Mouse (Mus musculus) inflammation-experienced regulatory T-cells, adult 16 weeks (primary cell): ENCODE data around the gene Ddx49. TPM values are rescaled to one million over a fixed set of nuclear protein-coding genes. Genes with fewer than 3 reads are reported as not detected.

Source experiments
- polyA plus RNA-seq: library from polyadenylated mRNA; unstranded; fragments of 100-300 nt; shearing (Covaris generic); gene quantifications from one replicate; pipeline ENCODE4 v1.2.1, GENCODE M21; 2017

Ddx49 gene
- polyA plus RNA-seq, result 59.3 TPM

GRCm38 (mm10) chr8:70302358-70302890 lies at the start of gene Ddx49, which contains the start of gene Cope:
Gene Ddx49, minus strand, starts transcription at chr8:70302489.
Gene Cope, plus strand, starts transcription at chr8:70302518.

GRCm38 (mm10) chr8:70329124-70329834 lies 27.0 kb upstream of the Ddx49 start, which contains the start of gene Gdf1:
Gene Gdf1, plus strand, starts transcription at chr8:70329817.

GRCm38 (mm10) chr8:70315624-70316510 lies 13.6 kb upstream of the Ddx49 start, which contains the start of gene Cers1:
Gene Cers1, plus strand, starts transcription at chr8:70315775.

DNA sequence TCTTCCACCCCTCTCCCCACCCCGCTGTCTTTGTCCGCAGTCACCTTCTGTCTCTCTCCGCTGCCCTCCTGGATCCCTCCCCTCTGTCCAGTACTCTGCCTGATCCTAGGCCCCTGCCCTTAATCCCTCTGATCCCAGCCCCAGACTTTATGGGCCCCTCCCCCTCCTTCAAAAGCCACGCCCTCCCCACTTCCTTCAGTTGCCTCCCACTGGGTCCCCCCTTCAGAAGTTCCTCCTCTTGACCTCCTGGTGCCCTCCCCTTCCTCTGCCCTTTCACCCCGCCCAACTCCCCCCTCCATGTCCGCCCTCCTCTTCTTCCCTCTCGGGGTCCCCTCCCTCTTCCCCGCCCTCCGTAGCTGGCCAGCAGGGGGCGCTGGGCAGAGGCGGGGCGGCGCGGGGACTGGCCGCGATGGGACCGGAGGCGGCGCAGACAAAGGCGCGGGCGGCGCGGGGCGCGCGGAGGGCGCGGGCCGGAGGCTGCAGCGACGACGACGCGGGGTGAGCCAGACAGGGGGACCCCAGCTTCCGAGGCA lies 19.6 kb downstream of the Ddx49 start, which contains the start of gene Homer3:
Homer3 (plus strand) TSS at position 225 of the 533 bp plus-strand sequence.

Other genes with a start within 250 kb of the Ddx49 start
- 0.37 TPM for gene Tm6sf2, start 229.6 kb downstream of the Ddx49 start, polyA plus RNA-seq
- not detected for gene Hapln4, start 219.0 kb downstream of the Ddx49 start, polyA plus RNA-seq
- not detected for gene Ncan, start 181.6 kb downstream of the Ddx49 start, polyA plus RNA-seq
- gene Nr2c2ap, start 171.2 kb downstream of the Ddx49 start, polyA plus RNA-seq, result 59.8 TPM
- 45.4 TPM for gene Rfxank, start 163.3 kb downstream of the Ddx49 start, polyA plus RNA-seq
- gene Borcs8, start 163.0 kb downstream of the Ddx49 start, polyA plus RNA-seq, result 66.7 TPM
- 2.1 TPM for gene Mef2b, start 162.8 kb downstream of the Ddx49 start, polyA plus RNA-seq
- 64.2 TPM for gene Tmem161a, start 130.1 kb downstream of the Ddx49 start, polyA plus RNA-seq
- 14.6 TPM for gene Slc25a42, start 90.2 kb downstream of the Ddx49 start, polyA plus RNA-seq
- gene Sugp2, start 68.3 kb downstream of the Ddx49 start, polyA plus RNA-seq, result 37.7 TPM
- 15.6 TPM for gene Armc6, start 68.0 kb downstream of the Ddx49 start, polyA plus RNA-seq
- 1.3 TPM for gene Homer3, start 19.7 kb downstream of the Ddx49 start, polyA plus RNA-seq
- gene Cope, start within 50 bp of the Ddx49 start, polyA plus RNA-seq, result 349 TPM
- not detected for gene Cers1, start 13.3 kb upstream of the Ddx49 start, polyA plus RNA-seq
- gene Gdf1, start 27.3 kb upstream of the Ddx49 start, polyA plus RNA-seq, result not detected
- 6.2 TPM for gene Upf1, start 50.8 kb upstream of the Ddx49 start, polyA plus RNA-seq
- gene Comp, start 71.1 kb upstream of the Ddx49 start, polyA plus RNA-seq, result 1.1 TPM
- 19.0 TPM for gene Crtc1, start 137.1 kb upstream of the Ddx49 start, polyA plus RNA-seq
- gene Klhl26, start 174.5 kb upstream of the Ddx49 start, polyA plus RNA-seq, result 18.6 TPM
- not detected for gene Tmem59l, start 184.9 kb upstream of the Ddx49 start, polyA plus RNA-seq
- gene Crlf1, start 190.7 kb upstream of the Ddx49 start, polyA plus RNA-seq, result not detected
- gene Rex1bd, start 204.3 kb upstream of the Ddx49 start, polyA plus RNA-seq, result 110 TPM
- gene Uba52, start 208.3 kb upstream of the Ddx49 start, polyA plus RNA-seq, result 1,044 TPM
- 450 TPM for gene Fkbp8, start 225.2 kb upstream of the Ddx49 start, polyA plus RNA-seq
- gene Kxd1, start 225.5 kb upstream of the Ddx49 start, polyA plus RNA-seq, result 84.7 TPM
- 43.3 TPM for gene Ell, start 237.0 kb upstream of the Ddx49 start, polyA plus RNA-seq